Mouse (Mus musculus) G1E-ER4 (cell line): Measurements from ENCODE around the gene Hmga1b. TPM values are rescaled to one million over a fixed set of nuclear protein-coding genes. Genes with fewer than 3 reads are reported as not detected.

ENCODE experiments used
- GATA1 ChIP-seq: IDR thresholded peaks from one replicate; pipeline ENCODE4 v1.8.0; 2012; ENCODE audit warnings: low read length, inconsistent platforms
- polyA plus RNA-seq: library from polyadenylated mRNA; stranded (reverse); fragments of >175 nt; gene quantifications from 2 replicates; pipeline ENCODE4 v1.2.3, GENCODE M21; 2012

Gene Hmga1b
- polyA plus RNA-seq, 1 experiment, result 2,256 TPM

DNA sequence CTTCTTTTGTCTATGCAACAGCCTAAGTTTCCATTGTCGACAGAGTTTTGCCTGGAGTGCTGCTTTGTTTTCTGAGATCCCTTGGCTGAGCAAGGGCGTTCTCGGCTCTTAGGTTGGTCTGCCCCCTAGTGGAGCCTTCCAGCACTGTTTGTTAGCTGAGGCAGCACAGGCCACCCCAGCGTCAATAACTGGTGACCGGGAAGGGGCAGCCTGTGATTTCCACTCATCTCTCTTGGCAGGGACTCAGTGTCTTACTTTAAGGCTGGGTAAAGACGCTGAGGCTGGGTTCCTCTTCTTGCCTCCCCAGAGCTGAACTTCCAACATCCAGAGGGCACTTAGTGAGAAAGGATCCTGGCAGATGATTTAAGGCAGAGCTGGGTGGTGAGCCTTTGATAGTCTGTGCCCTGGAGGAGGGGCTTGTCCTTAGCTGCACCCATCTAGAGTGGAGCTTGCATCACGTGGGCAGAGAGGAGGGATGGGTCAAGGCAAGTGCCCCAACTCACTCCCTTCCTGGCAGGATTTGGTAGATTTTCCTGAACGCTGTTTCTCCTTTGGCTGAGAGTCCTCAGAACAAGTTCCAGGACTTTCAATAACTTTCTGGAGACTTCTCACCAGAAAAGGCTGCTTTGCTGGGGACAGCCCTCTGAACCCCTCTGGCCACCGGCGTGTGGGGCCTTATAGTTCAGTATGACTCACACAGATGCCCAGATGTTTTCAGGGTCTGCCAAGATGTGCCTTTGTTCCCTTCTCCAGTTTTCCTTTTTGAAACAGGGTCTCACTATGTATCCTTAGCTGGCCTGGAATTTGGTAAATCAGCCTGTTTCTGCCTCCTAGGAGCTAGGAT, 37.7 kb downstream of the Hmga1b start:
- TF ChIP-seq GATA1, result no peak

DNA sequence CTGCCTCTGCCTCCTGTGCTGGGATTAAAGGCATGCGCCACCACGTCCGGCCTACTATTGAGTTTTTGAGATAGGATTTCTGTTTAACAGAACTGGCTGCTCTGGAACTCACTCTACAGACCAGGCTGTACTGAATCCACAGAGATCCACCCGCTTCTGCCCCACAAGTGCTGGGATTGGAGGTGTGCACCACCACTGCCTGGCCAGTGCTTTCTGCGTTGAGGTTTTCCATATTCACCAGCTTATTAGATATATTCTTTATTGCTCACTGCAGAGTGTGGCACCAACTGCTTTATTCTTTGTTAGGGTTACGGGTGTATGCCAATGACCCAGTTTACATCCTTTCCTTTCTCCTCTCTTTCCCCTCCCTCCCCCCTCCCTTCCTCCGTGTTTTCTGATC, 41.7 kb downstream of the Hmga1b start:
- no peak for TF ChIP-seq GATA1

DNA sequence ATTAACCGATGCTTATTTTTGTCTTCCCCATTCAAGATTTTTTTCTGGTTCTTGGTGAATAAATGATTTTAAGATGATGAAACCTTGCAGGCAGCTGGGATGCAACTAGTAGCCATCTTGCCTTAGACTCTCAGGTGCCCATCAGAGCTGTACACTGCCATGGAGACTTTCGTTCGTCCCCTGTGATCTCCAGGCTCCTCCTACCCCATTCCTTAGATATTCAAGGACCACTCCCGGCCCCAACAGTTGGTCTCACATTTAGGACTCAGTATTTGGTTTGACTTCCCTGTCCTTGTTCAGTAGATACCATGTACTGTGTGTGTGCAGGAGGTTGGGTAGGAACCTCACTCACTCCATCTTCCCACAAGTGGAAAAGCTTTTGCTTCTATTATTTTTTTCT, 42.2 kb downstream of the Hmga1b start:
- TF ChIP-seq GATA1, result no peak

DNA sequence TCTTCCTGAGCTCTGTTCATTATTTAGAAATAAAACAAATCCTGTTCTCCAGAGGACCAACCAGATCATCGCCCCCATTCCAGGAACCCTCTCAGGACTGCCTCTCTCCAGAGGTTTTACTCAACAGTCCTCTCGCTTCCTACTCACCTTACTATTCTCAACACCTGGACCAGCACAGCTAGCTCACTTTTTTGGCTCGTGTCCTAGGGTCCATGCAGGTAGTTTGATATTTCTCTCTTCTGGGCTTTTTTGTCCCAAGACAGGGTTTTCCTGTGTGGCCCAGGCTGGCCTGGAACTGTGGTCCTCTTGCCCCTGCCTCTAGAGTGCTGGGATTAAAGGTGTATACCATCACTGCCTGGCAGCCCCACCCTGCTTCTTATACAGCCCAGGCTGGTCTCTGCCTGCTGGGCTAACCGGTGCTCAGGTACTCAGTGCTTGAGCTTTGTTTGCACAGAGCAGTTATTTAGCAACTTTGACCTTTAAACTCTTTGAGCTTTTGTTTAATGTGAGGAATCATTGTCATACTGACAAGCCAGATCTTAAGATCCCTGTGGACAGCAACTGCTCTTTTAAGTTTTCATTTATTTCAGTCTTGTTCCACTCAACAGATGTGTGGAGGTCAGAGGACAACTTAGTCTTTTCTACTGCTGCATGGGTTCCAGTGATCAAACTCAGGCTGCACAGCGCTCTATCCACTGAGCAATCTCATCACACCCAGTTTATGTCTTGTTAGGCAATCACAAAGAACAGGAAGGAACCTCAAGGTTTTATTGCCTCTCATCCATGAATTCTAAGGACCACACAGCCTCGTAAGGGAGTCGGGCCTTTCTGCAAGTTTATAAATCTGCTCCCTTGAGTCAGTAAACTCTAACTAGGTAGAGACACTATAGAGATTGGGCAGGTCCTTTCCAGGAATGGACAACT, 43.0 kb downstream of the Hmga1b start:
- TF ChIP-seq GATA1, result no peak

DNA sequence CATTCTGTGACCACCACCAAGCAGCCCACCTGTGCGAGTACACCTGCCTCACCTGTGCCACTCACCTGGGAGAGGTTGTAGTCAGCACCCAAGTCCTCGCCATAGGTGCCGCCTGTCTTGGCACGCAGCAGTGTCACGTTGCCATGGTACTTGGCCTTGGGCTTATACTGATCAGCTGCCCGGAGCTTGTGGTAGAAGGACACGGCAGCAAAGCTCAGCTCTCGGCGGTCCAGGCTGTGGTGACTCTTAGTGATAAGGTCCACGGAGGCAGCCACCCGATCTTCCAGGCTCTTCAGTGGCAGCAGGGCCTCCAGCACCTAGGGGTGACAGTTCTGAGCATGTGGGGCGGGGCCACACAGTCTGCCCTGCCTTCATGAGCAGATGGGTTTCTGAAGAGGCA, 45.4 kb downstream of the Hmga1b start:
- TF ChIP-seq GATA1, result no peak

DNA sequence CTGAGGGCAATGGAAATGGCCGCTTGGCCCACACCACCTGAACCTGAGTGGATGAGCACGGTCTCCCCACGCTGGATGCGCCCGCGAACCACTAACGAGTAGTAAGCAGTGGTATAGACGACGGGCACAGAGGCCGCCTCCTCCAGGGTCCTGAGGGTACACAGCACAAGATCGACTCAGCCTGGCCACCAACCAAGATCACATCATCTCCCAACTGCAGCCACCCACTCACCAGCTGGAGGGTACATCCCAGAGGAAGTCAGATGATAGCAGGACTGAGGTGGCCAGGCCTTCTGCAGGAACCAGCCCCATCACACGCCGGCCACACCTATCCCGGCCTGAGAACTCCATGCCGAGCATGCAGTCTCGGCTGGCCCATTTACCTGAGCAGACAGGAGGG, 49.5 kb downstream of the Hmga1b start:
- TF ChIP-seq GATA1, result no peak

Other genes with a start within 250 kb of the Hmga1b start
- not detected in 2 replicates for gene Gcgr, start 232.1 kb upstream of the Hmga1b start, polyA plus RNA-seq
- 170 and 215 TPM in 2 replicates for gene Mcrip1, start 213.1 kb upstream of the Hmga1b start, polyA plus RNA-seq
- not detected in 2 replicates for gene Ppp1r27, start 211.7 kb upstream of the Hmga1b start, polyA plus RNA-seq
- gene P4hb, start 189.5 kb upstream of the Hmga1b start, polyA plus RNA-seq, result 559 and 642 TPM in 2 replicates
- 1,177 and 1,217 TPM in 2 replicates for gene Arhgdia, start 181.2 kb upstream of the Hmga1b start, polyA plus RNA-seq
- 539 and 588 TPM in 2 replicates for gene Alyref, start 164.4 kb upstream of the Hmga1b start, polyA plus RNA-seq
- 200 and 289 TPM in 2 replicates for gene Anapc11, start 164.4 kb upstream of the Hmga1b start, polyA plus RNA-seq
- 1.7 and 2.3 TPM in 2 replicates for gene Npb, start 154.3 kb upstream of the Hmga1b start, polyA plus RNA-seq
- gene Pcyt2, start 144.9 kb upstream of the Hmga1b start, polyA plus RNA-seq, result 149 and 196 TPM in 2 replicates
- 108 and 170 TPM in 2 replicates for gene Sirt7, start 137.6 kb upstream of the Hmga1b start, polyA plus RNA-seq
- gene Mafg, start 129.2 kb upstream of the Hmga1b start, polyA plus RNA-seq, result 44.0 and 52.0 TPM in 2 replicates
- gene Pycr1, start 119.0 kb upstream of the Hmga1b start, polyA plus RNA-seq, result 1.8 and 3.2 TPM in 2 replicates
- gene Myadml2, start 114.6 kb upstream of the Hmga1b start, polyA plus RNA-seq, result not detected in 2 replicates
- gene Notum, start 101.6 kb upstream of the Hmga1b start, polyA plus RNA-seq, result not detected in 2 replicates
- 215 and 275 TPM in 2 replicates for gene Aspscr1, start 89.8 kb upstream of the Hmga1b start, polyA plus RNA-seq
- gene Cenpx, start 49.1 kb upstream of the Hmga1b start, polyA plus RNA-seq, result 42.0 and 251 TPM in 2 replicates
- 28.7 and 33.4 TPM in 2 replicates for gene Lrrc45, start 48.9 kb upstream of the Hmga1b start, polyA plus RNA-seq
- 1.6 and 2.7 TPM in 2 replicates for gene Rac3, start 41.3 kb upstream of the Hmga1b start, polyA plus RNA-seq
- gene Dcxr, start 35.5 kb upstream of the Hmga1b start, polyA plus RNA-seq, result 28.9 and 50.8 TPM in 2 replicates
- not detected in 2 replicates for gene Cbr2, start 30.7 kb upstream of the Hmga1b start, polyA plus RNA-seq
- gene Rfng, start 21.4 kb downstream of the Hmga1b start, polyA plus RNA-seq, result 50.0 and 86.3 TPM in 2 replicates
- 73.2 and 84.7 TPM in 2 replicates for gene Gps1, start 21.5 kb downstream of the Hmga1b start, polyA plus RNA-seq
- gene Dus1l, start 33.6 kb downstream of the Hmga1b start, polyA plus RNA-seq, result 184 and 189 TPM in 2 replicates
- 420 and 762 TPM in 2 replicates for gene Fasn, start 61.8 kb downstream of the Hmga1b start, polyA plus RNA-seq
- 2.1 and 2.3 TPM in 2 replicates for gene Ccdc57, start 170.1 kb downstream of the Hmga1b start, polyA plus RNA-seq
- 0.93 and 1.6 TPM in 2 replicates for gene Slc16a3, start 185.7 kb downstream of the Hmga1b start, polyA plus RNA-seq
- gene Csnk1d, start 228.5 kb downstream of the Hmga1b start, polyA plus RNA-seq, result 195 and 204 TPM in 2 replicates